Mouse (Mus musculus): ENCODE measurements at regions not wholly inside any gene's neighbourhood (a gene's known extent, or its start where the extent isn't known, plus 50 kb on each side); places are given as distances from the start of the nearest gene placed in this dataset.

GRCm38 (mm10) chr1:79379736-79380135 lies 60.2 kb downstream of the Scg2 start:
- H3K27ac ChIP-seq (ENCODE audit: low read depth, low read length) = no peak overlapping the region
- no peak for ATAC-seq

DNA sequence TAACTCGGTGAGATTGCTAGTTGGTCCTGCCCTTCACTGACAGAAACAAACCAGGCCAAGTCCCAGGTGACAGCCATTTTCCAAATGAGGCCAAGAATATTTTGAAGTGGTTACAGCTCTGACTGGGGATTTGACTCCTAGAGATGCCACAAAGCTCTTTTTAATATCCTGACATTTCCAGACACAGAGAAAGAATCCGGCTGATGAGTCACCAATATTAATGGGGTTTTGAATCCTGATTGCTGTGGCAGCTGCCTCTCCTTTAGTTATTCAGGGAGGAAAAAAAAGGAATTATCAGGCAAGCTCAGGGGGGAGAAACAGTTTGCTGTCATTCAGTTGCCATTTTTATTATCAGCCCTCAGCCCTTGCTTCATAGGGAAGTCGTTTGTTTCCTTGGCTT lies 65.1 kb downstream of the Scg2 start:
- Histone ChIP-seq H3K4me2 (ENCODE audit: low read length) (no peak overlapping the region), H3K27ac (ENCODE audit: low read depth, low read length) (no peak overlapping the region), H3K27me3 (replicated peaks; ENCODE audit: control insufficient read depth, insufficient read depth, low read length) (no peaks in the 10 kb centered on the region), H3K4me3 (ENCODE audit: low read depth, low read length) (no peak overlapping the region), H3K9me3 (replicated peaks; ENCODE audit: control insufficient read depth, low read length) (no peaks in the 10 kb centered on the region), H3K4me1 (ENCODE audit: control insufficient read depth, insufficient read depth, low read length) (no peaks in the 10 kb centered on the region), H3K9ac (ENCODE audit: low read length) (no peak overlapping the region), H3K36me3 (ENCODE audit: control insufficient read depth, insufficient read depth, low read length) (no peaks in the 10 kb centered on the region)
- ATAC-seq = no peak
- WGBS = 61% methylated on average over 3 of the region's 3 CpGs
- peak; percentile 1 for DNase-seq (ENCODE audit: low spot score)

More at GRCm38 (mm10) chr1:79379736-79380135, 60.2 kb downstream of the Scg2 start:
- Histone ChIP-seq H3K4me3 (ENCODE audit: low read depth, low read length) (no peak overlapping the region), H3K36me3 (ENCODE audit: control insufficient read depth, insufficient read depth, low read length) (no peaks in the 10 kb centered on the region), H3K9me3 (replicated peaks; ENCODE audit: control insufficient read depth, low read length) (no peaks in the 10 kb centered on the region), H3K27me3 (replicated peaks; ENCODE audit: control insufficient read depth, insufficient read depth, low read length) (no peaks in the 10 kb centered on the region), H3K4me1 (ENCODE audit: control insufficient read depth, insufficient read depth, low read length) (no peaks in the 10 kb centered on the region), H3K4me2 (ENCODE audit: low read length) (no peak overlapping the region), H3K9ac (ENCODE audit: low read length) (no peak overlapping the region)
- WGBS = 62% methylated on average over 5 of the region's 5 CpGs
- DNase-seq (ENCODE audit: low spot score) = peak; percentile 1

- DNase-seq (ENCODE audit: low spot score) = no peak
- Histone ChIP-seq H3K4me1 (ENCODE audit: control insufficient read depth, insufficient read depth, low read length) (no peaks in the 10 kb centered on the region), H3K27me3 (replicated peaks; ENCODE audit: control insufficient read depth, insufficient read depth, low read length) (no peaks in the 10 kb centered on the region), H3K36me3 (ENCODE audit: control insufficient read depth, insufficient read depth, low read length) (no peaks in the 10 kb centered on the region), H3K4me3 (ENCODE audit: low read depth, low read length) (no peak overlapping the region), H3K4me2 (ENCODE audit: low read length) (no peak overlapping the region), H3K27ac (ENCODE audit: low read depth, low read length) (no peak overlapping the region), H3K9me3 (replicated peaks; ENCODE audit: control insufficient read depth, low read length) (no peaks in the 10 kb centered on the region), H3K9ac (ENCODE audit: low read length) (no peak overlapping the region)
- 71% methylated on average over 2 of the region's 2 CpGs for WGBS
- no peak for ATAC-seq
Observed at GRCm38 (mm10) chr1:79357291-79358045, 82.5 kb downstream of the Scg2 start.

DNA sequence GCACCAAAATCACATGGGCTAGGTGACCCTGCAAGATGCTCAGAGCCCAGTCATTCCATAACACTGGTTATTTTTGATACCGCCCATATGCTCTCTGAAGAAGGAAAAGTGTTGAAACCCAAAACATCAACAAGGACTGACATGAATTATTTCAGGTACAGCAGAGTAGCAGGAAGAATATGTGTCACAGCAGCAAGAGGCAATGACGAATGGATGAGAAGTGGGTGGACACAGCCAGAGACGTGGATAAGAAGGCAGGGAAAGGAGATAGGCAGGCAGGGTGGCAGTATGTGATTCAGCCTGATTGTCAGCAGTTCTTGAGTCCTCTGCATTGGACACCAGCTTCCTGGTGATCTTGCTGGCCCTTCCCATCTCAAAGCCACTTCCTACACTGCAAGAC lies 93.4 kb downstream of the Scg2 start:
- Histone ChIP-seq H3K4me1 (ENCODE audit: control insufficient read depth, insufficient read depth, low read length) (no peaks in the 10 kb centered on the region), H3K4me3 (ENCODE audit: low read depth, low read length) (no peak overlapping the region), H3K9ac (ENCODE audit: low read length) (no peak overlapping the region), H3K36me3 (ENCODE audit: control insufficient read depth, insufficient read depth, low read length) (no peaks in the 10 kb centered on the region), H3K27me3 (replicated peaks; ENCODE audit: control insufficient read depth, insufficient read depth, low read length) (no peaks in the 10 kb centered on the region), H3K9me3 (replicated peaks; ENCODE audit: control insufficient read depth, low read length) (no peaks in the 10 kb centered on the region), H3K4me2 (ENCODE audit: low read length) (no peak overlapping the region), H3K27ac (ENCODE audit: low read depth, low read length) (no peak overlapping the region)
- WGBS = 81% methylated on average over 3 of the region's 3 CpGs
- no peak for ATAC-seq
- DNase-seq (ENCODE audit: low spot score) = no peak

GRCm38 (mm10) chr1:79335480-79336114 lies 104.3 kb downstream of the Scg2 start:
- no peaks in the 10 kb centered on the region for H3K4me1 ChIP-seq (ENCODE audit: control insufficient read depth, insufficient read depth, low read length)
- H3K36me3 ChIP-seq (ENCODE audit: control insufficient read depth, insufficient read depth, low read length) = no peaks in the 10 kb centered on the region
- DNase-seq (ENCODE audit: low spot score) = peak; percentile 44
- peak overlapping the region; percentile 53 for H3K27ac ChIP-seq (ENCODE audit: low read depth, low read length)
- no peak overlapping the region for H3K4me2 ChIP-seq (ENCODE audit: low read length)
- no peaks in the 10 kb centered on the region for H3K27me3 ChIP-seq (replicated peaks; ENCODE audit: control insufficient read depth, insufficient read depth, low read length)
- 70% methylated on average over 7 of the region's 7 CpGs for WGBS
- peak; percentile 66; the same call in 1 of the 2 replicates for ATAC-seq
- no peaks in the 10 kb centered on the region for H3K9me3 ChIP-seq (replicated peaks; ENCODE audit: control insufficient read depth, low read length)
- H3K9ac ChIP-seq (ENCODE audit: low read length) = no peak overlapping the region
- H3K4me3 ChIP-seq (ENCODE audit: low read depth, low read length) = no peak overlapping the region

DNA sequence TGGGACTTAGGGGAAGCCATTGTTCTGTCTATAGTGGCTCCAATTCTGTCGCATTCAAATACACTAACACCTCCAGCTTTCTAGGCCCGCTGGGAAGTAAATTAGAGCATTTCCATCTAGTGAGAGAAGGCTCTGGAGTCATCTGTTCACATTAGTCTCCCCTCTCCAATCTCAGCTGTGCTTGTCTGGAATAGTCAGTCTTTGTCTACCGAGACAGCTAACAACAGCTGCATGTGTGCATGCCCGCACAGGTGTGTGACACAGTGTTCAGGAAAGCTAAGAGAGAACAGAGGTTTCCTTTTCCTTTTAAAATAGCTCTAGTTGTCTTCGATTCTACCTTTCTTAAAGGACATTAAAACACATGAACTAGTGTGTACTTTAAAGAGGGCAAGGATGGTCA lies 122.7 kb downstream of the Scg2 start:
- no peaks in the 10 kb centered on the region for H3K9me3 ChIP-seq (replicated peaks; ENCODE audit: control insufficient read depth, low read length)
- H3K4me2 ChIP-seq (ENCODE audit: low read length) = no peak overlapping the region
- no peak overlapping the region for H3K9ac ChIP-seq (ENCODE audit: low read length)
- H3K4me3 ChIP-seq (ENCODE audit: low read depth, low read length) = no peak overlapping the region
- H3K4me1 ChIP-seq (ENCODE audit: control insufficient read depth, insufficient read depth, low read length) = no peaks in the 10 kb centered on the region
- 77% methylated on average over 5 of the region's 5 CpGs for WGBS
- DNase-seq (ENCODE audit: low spot score) (no peak), ATAC-seq (no peak)
- no peaks in the 10 kb centered on the region for H3K27me3 ChIP-seq (replicated peaks; ENCODE audit: control insufficient read depth, insufficient read depth, low read length)
- no peaks in the 10 kb centered on the region for H3K36me3 ChIP-seq (ENCODE audit: control insufficient read depth, insufficient read depth, low read length)
- H3K27ac ChIP-seq (ENCODE audit: low read depth, low read length) = no peak overlapping the region

DNA sequence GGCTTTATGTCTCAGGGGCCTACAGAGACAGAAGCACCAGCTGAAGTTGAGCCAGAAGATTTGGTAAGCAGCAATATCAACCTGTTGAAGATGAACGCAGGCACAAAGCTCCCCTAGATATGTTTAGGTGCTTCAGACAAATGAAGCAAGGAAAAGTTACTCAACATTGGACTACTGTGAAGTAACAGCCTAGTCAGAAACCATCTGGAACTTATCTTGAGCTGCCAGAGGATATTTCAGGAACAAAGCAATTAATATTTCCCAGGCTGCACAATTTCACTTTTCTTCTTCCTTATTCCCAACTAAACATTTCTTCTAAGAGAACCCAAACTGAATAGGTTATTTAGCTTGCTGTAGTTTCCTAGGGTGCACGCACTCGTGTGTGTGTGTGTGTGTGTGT lies 125.1 kb downstream of the Scg2 start:
- Histone ChIP-seq H3K27me3 (replicated peaks; ENCODE audit: control insufficient read depth, insufficient read depth, low read length) (no peaks in the 10 kb centered on the region), H3K36me3 (ENCODE audit: control insufficient read depth, insufficient read depth, low read length) (no peaks in the 10 kb centered on the region), H3K4me3 (ENCODE audit: low read depth, low read length) (no peak overlapping the region), H3K27ac (ENCODE audit: low read depth, low read length) (no peak overlapping the region), H3K9ac (ENCODE audit: low read length) (no peak overlapping the region), H3K9me3 (replicated peaks; ENCODE audit: control insufficient read depth, low read length) (no peaks in the 10 kb centered on the region), H3K4me2 (ENCODE audit: low read length) (no peak overlapping the region), H3K4me1 (ENCODE audit: control insufficient read depth, insufficient read depth, low read length) (no peaks in the 10 kb centered on the region)
- ATAC-seq (no peak), DNase-seq (ENCODE audit: low spot score) (no peak)
- WGBS = 90% methylated on average over 3 of the region's 3 CpGs

DNA sequence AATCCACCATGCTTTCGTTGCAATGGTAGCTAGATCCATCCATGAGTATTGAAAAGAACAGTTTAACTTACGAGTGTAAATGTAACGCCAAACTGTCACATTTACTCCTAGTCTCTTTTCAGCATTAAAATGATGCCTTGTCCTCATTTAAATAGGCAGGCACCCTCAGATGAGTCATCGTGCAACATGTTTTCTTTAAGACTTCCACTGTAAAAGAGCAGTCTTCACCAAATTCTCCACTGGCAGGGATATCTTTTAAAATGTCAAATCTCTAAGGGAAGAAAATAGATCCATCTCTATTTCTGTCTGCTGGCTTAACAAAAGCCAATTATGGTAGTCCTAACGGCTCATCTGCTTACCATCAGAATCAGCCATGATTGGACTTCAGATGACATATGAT lies 127.8 kb downstream of the Scg2 start:
- no peaks in the 10 kb centered on the region for H3K27me3 ChIP-seq (replicated peaks; ENCODE audit: control insufficient read depth, insufficient read depth, low read length)
- H3K9ac ChIP-seq (ENCODE audit: low read length) = no peak overlapping the region
- ATAC-seq (no peak), DNase-seq (ENCODE audit: low spot score) (no peak)
- WGBS = 88% methylated on average over 5 of the region's 5 CpGs
- H3K9me3 ChIP-seq (replicated peaks; ENCODE audit: control insufficient read depth, low read length) = no peaks in the 10 kb centered on the region
- no peak overlapping the region for H3K4me3 ChIP-seq (ENCODE audit: low read depth, low read length)
- no peak overlapping the region for H3K4me2 ChIP-seq (ENCODE audit: low read length)
- no peak overlapping the region for H3K27ac ChIP-seq (ENCODE audit: low read depth, low read length)
- H3K4me1 ChIP-seq (ENCODE audit: control insufficient read depth, insufficient read depth, low read length) = no peaks in the 10 kb centered on the region
- H3K36me3 ChIP-seq (ENCODE audit: control insufficient read depth, insufficient read depth, low read length) = no peaks in the 10 kb centered on the region

GRCm38 (mm10) chr1:79303602-79304001 lies 136.3 kb downstream of the Scg2 start:
- H3K4me1 ChIP-seq (ENCODE audit: control insufficient read depth, insufficient read depth, low read length) = no peaks in the 10 kb centered on the region
- 60% methylated on average over 2 of the region's 2 CpGs for WGBS
- H3K36me3 ChIP-seq (ENCODE audit: control insufficient read depth, insufficient read depth, low read length) = no peaks in the 10 kb centered on the region
- no peaks in the 10 kb centered on the region for H3K27me3 ChIP-seq (replicated peaks; ENCODE audit: control insufficient read depth, insufficient read depth, low read length)
- H3K9me3 ChIP-seq (replicated peaks; ENCODE audit: control insufficient read depth, low read length) = no peaks in the 10 kb centered on the region
- H3K4me2 ChIP-seq (ENCODE audit: low read length) = no peak overlapping the region
- H3K9ac ChIP-seq (ENCODE audit: low read length) = no peak overlapping the region
- no peak overlapping the region for H3K27ac ChIP-seq (ENCODE audit: low read depth, low read length)
- ATAC-seq (no peak), DNase-seq (ENCODE audit: low spot score) (peak; percentile 24)
- no peak overlapping the region for H3K4me3 ChIP-seq (ENCODE audit: low read depth, low read length)
